Mouse (Mus musculus) megakaryocyte, embryonic 14.5 days (primary cell): ENCODE results near the gene Tat.

Source experiments
- FLI1 ChIP-seq: IDR thresholded peaks from 2 replicates; pipeline ENCODE4 v1.6.1; 2012; ENCODE audit warnings: low read length, inconsistent platforms, mixed read lengths
- GATA1 ChIP-seq: IDR thresholded peaks from 3 replicates; pipeline ENCODE4 v1.6.1; 2012; ENCODE audit warnings: mixed read lengths, low read length, inconsistent platforms, borderline replicate concordance

DNA sequence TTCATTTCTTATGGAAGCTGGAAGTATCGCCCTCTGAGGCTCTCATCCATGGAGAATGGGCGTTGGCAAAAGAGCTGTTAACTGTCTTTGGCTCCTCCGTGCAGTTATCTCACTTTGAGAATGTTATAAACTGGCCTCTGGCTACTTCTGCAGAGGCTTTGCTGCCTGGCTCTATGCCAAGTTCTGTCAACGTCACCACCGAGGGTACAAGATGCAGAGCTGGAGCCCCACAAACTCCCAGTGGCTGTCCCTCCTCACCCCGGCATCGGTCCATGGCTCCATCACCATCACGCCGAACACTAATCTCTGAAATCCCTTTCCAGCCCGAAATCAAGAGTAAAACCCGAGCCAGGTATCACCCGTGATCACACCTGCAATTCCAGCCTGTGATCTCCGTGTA, 26.8 kb upstream of the Tat start:
- TF ChIP-seq GATA1 (no peak), FLI1 (no peak)
